12 mouse cellular contexts compared by ENCODE assay signal in the genomic region with DNA sequence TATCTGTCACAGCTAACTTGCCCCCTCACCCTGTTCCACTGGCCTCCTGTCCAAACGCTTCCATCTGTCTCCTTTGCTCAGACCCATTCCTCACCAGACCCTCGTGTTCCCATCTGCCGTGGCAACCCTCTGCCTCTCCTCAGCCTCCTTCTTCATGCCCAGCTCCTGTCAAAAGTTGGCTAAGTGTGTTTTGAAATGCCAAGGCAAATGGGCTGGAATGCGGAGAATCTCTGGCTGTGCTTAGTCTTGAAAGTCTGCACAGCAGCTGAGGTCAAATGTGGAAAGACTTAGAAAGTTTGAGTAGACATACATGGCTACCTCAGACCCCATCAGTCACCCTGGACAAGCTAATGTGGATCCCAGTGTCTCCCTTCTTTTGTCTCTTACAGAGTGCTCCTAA. TPM values are rescaled to one million over a fixed set of nuclear protein-coding genes. Genes with fewer than 3 reads are reported as not detected.
DNase-seq lines count a peak whose midpoint lies in the region; ATAC-seq lines count a peak whose summit lies in the region.
"Had no signal": no experiment of that assay in that cellular context is flagged by ENCODE, and none has a peak within 500 bp of the region (broad histone marks: within the 10 kb centered on the region; RNA-seq: fewer than 3 reads in every experiment).

No protein-coding gene starts in this region.

- no peaks in the 10 kb centered on the region for H3K36me3 ChIP-seq in lung, embryonic 15.5 days
- H3K36me3 ChIP-seq in heart, embryonic 16.5 days (ENCODE audit: control insufficient read depth, insufficient read depth), result peaks cover 15% of the 10 kb centered on the region

- peak; percentile 93 for DNase-seq in heart, adult 11 months
- DNase-seq in heart, adult 9 months (ENCODE audit: low spot score in 2 of 2), result no peak
- DNase-seq in lung, adult 18-20 months, result no peak
- DNase-seq in adrenal gland, postnatal 10 days, result no peak
- DNase-seq in right cerebral cortex, adult 18-20 months, result no peak
- DNase-seq: adrenal gland, postnatal 36 days; cerebellum, adult 18-20 months had no signal

- H3K9ac ChIP-seq in lung, embryonic 15.5 days, result no peak overlapping the region
- H3K9ac ChIP-seq in heart, embryonic 16.5 days (ENCODE audit: low read length), result peak overlapping the region; percentile 36; the same call in 1 of the 2 replicates

- H3K27me3 ChIP-seq in lung, embryonic 15.5 days, result no peaks in the 10 kb centered on the region
- no peaks in the 10 kb centered on the region for H3K27me3 ChIP-seq in heart, embryonic 16.5 days (ENCODE audit: control insufficient read depth, insufficient read depth, low read length)

- H3K4me1 ChIP-seq in lung, embryonic 15.5 days, result 0 out of 2 replicates have a peak, but pooled peaks cover 5% of the 10 kb centered on the region
- peaks cover 37% of the 10 kb centered on the region for H3K4me1 ChIP-seq in heart, embryonic 16.5 days (ENCODE audit: control insufficient read depth, insufficient read depth, low read length)

- WGBS in lung, embryonic 15.5 days, result 21% methylated on average over 4 of the region's 4 CpGs
- WGBS in heart, embryonic 16.5 days, result 28% methylated on average over 4 of the region's 4 CpGs

- H3K4me2 ChIP-seq in lung, embryonic 15.5 days, result no peak overlapping the region
- H3K4me2 ChIP-seq in heart, embryonic 16.5 days (ENCODE audit: low read depth, low read length), result no peak overlapping the region

- H3K4me3 ChIP-seq in lung, embryonic 15.5 days, result no peak overlapping the region
- no peak overlapping the region for H3K4me3 ChIP-seq in heart, embryonic 16.5 days (ENCODE audit: low read length)

- no peaks in the 10 kb centered on the region for H3K9me3 ChIP-seq in lung, embryonic 15.5 days
- no peaks in the 10 kb centered on the region for H3K9me3 ChIP-seq in heart, embryonic 16.5 days (replicated peaks; ENCODE audit: control insufficient read depth, low read length)

- no peak for ATAC-seq in lung, embryonic 15.5 days (ENCODE audit: borderline replicate concordance, extremely low read depth, low FRiP score, low TSS enrichment)
- peak; percentile 37; the same call in 1 of the 2 replicates for ATAC-seq in heart, embryonic 16.5 days (replicated peaks; ENCODE audit: extremely low read depth, insufficient read depth, low FRiP score)

- H3K27ac ChIP-seq in lung, embryonic 15.5 days, result peak overlapping the region; percentile 22; the same call in 1 of the 2 replicates
- H3K27ac ChIP-seq in heart, embryonic 16.5 days (ENCODE audit: low read length), result peak overlapping the region; percentile 98
- H3K27ac ChIP-seq: kidney, postnatal 0 days had no signal

RNA-seq across cellular contexts. Expression of a gene that starts 21.1 kb away (rescaled TPM):
- polyA plus RNA-seq in lung, embryonic 15.5 days (2015; fragmentation: Nextera tagmentation; extraction: Ambion mirVana), result 10.4 and 14.4 TPM in 2 replicates
- 170 and 182 TPM in 2 replicates for polyA plus RNA-seq in heart, embryonic 16.5 days (2015; fragmentation: Nextera tagmentation; extraction: Ambion mirVana)
- 10 to 100 TPM in 1 of 2 experiments, 1 to 10 TPM in 1; 5.5 to 16.8 TPM for total RNA-seq in adrenal gland, postnatal 10 days (2021)
- total RNA-seq: megakaryocyte, adult 5-6 weeks had no signal
- polyA plus RNA-seq: liver, adult 2 months had no signal

Comparison
In these comparisons a context has a peak if more than half of its experiments do, and no peak if none do; other contexts are left out.
1. RNA of a gene that starts 21.1 kb away (polyA plus RNA-seq): 170 to 182 TPM in heart, embryonic 16.5 days; 10.4 to 14.4 TPM in lung, embryonic 15.5 days; every median in the first group is over 10 times any median in the second.